8 mouse cellular contexts compared by ENCODE assay signal in the genomic region with DNA sequence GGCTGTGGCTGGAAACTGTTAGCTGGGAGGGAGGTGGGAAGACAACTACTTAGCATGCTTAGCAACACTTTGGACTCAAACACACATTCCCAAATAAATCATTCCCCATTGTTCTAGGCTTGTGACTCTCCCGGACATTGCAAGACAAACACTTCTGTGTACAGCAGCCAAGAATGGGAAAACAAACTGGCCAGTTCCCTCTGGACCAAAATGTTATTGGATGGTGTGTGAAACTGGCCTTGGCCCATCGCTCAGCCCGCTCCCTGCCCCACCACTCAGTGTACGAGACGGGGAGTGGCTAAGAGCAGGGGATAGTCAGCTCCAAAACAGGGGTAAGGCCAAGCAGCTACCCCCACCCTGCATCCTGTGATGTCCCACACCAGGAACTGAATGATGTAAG. TPM values are rescaled to one million over a fixed set of nuclear protein-coding genes. Genes with fewer than 3 reads are reported as not detected.
DNase-seq lines count a peak whose midpoint lies in the region; ATAC-seq and TF ChIP-seq lines count a peak whose summit lies in the region.

No protein-coding gene starts in this region.

- no peaks in the 10 kb centered on the region for H3K4me1 ChIP-seq in forebrain, embryonic 14.5 days (ENCODE audit: control insufficient read depth, insufficient read depth, low read length)
- H3K4me1 ChIP-seq in forebrain, embryonic 10.5 days, result peaks cover 4% of the 10 kb centered on the region; the same call in 1 of the 2 replicates
- peaks cover 12% of the 10 kb centered on the region; the same call in 1 of the 2 replicates for H3K4me1 ChIP-seq in kidney, embryonic 15.5 days
- H3K4me1 ChIP-seq in lung, adult 2 months (ENCODE audit: control insufficient read depth, insufficient read depth, low read length), result peaks cover 2% of the 10 kb centered on the region; the same call in 1 of the 2 replicates

- H3K9me3 ChIP-seq in forebrain, embryonic 14.5 days (replicated peaks; ENCODE audit: control insufficient read depth, low read length), result no peaks in the 10 kb centered on the region
- H3K9me3 ChIP-seq in forebrain, embryonic 10.5 days, result no peaks in the 10 kb centered on the region
- H3K9me3 ChIP-seq in kidney, embryonic 15.5 days (replicated peaks), result peaks cover 7% of the 10 kb centered on the region; the same call in 1 of the 2 replicates

- no peak for ATAC-seq in forebrain, embryonic 14.5 days
- ATAC-seq in kidney, embryonic 15.5 days (replicated peaks; ENCODE audit: low FRiP score), result peak; percentile 52; the same call in 1 of the 2 replicates

- TF ChIP-seq CTCF in lung, adult 2 months (IDR thresholded peaks at IDR 0.05; ENCODE audit: insufficient read depth, low read length), result no peak

- H3K4me3 ChIP-seq in forebrain, embryonic 14.5 days (ENCODE audit: low read depth, low read length), result no peak overlapping the region
- H3K4me3 ChIP-seq in forebrain, embryonic 10.5 days, result no peak overlapping the region
- no peak overlapping the region for H3K4me3 ChIP-seq in kidney, embryonic 15.5 days (replicated peaks)
- H3K4me3 ChIP-seq in lung, adult 2 months (replicated peaks; ENCODE audit: extremely low read depth, low read depth, low read length), result no peak overlapping the region

- no peak overlapping the region for H3K9ac ChIP-seq in forebrain, embryonic 14.5 days (ENCODE audit: low read length)
- H3K9ac ChIP-seq in kidney, embryonic 15.5 days, result no peak overlapping the region

- no peak overlapping the region for H3K4me2 ChIP-seq in forebrain, embryonic 14.5 days (ENCODE audit: low read length)
- H3K4me2 ChIP-seq in kidney, embryonic 15.5 days, result no peak overlapping the region

- 64% methylated on average over 5 of the region's 5 CpGs for WGBS in forebrain, embryonic 14.5 days
- 87% methylated on average over 5 of the region's 5 CpGs for WGBS in forebrain, embryonic 10.5 days
- 54% methylated on average over 5 of the region's 5 CpGs for WGBS in kidney, embryonic 15.5 days
- 14% methylated on average over 5 of the region's 5 CpGs for WGBS in lung, adult 2 months

- peak; percentile 20 for DNase-seq in forebrain, embryonic 14.5 days (ENCODE audit: low spot score)
- DNase-seq in forebrain, embryonic 10.5 days (ENCODE audit: extremely low spot score, low spot score), result no peak
- peak; percentile 39 for DNase-seq in NIH3T3 (ENCODE audit: low read depth)
- DNase-seq in gastrocnemius, postnatal 10 days, result peak; percentile 29
- DNase-seq in lung, adult 2 months, result peak; percentile 59
- no peak for DNase-seq in spleen, postnatal 14 days (ENCODE audit: low spot score in 2 of 2)
- no peak for DNase-seq in retina, embryonic 14.5 days (ENCODE audit: low spot score)

- no peaks in the 10 kb centered on the region for H3K27me3 ChIP-seq in forebrain, embryonic 14.5 days (replicated peaks; ENCODE audit: control insufficient read depth, insufficient read depth, low read length)
- no peaks in the 10 kb centered on the region for H3K27me3 ChIP-seq in forebrain, embryonic 10.5 days (ENCODE audit: poor library complexity, severe bottlenecking)
- H3K27me3 ChIP-seq in kidney, embryonic 15.5 days, result no peaks in the 10 kb centered on the region

- no peak overlapping the region for H3K27ac ChIP-seq in forebrain, embryonic 14.5 days (ENCODE audit: low read depth, low read length)
- H3K27ac ChIP-seq in forebrain, embryonic 10.5 days, result no peak overlapping the region
- peak overlapping the region; percentile 57; the same call in 1 of the 2 replicates for H3K27ac ChIP-seq in kidney, embryonic 15.5 days

- H3K36me3 ChIP-seq in forebrain, embryonic 14.5 days (ENCODE audit: control insufficient read depth, insufficient read depth, low read length), result no peaks in the 10 kb centered on the region
- H3K36me3 ChIP-seq in forebrain, embryonic 10.5 days (replicated peaks), result no peaks in the 10 kb centered on the region
- no peaks in the 10 kb centered on the region for H3K36me3 ChIP-seq in kidney, embryonic 15.5 days

- no peak for TF ChIP-seq POLR2A in lung, adult 2 months (IDR thresholded peaks at IDR 0.05; ENCODE audit: borderline replicate concordance, extremely low read depth, low read depth, low read length)

RNA-seq across cellular contexts. Expression of gene Bdkrb2, which starts 36.2 kb away (rescaled TPM):
- 0.23 TPM in 2 replicates for polyA plus RNA-seq in forebrain, embryonic 14.5 days (2014; fragmentation: Nextera tagmentation; extraction: Ambion mirVana)
- polyA plus RNA-seq in forebrain, embryonic 10.5 days (2016; fragmentation: Nextera tagmentation; extraction: Ambion mirVana), result 0.25 and 0.42 TPM in 2 replicates
- 1 to 10 TPM; 1.2 to 1.5 TPM for total RNA-seq in gastrocnemius, postnatal 10 days (2021)
- polyA plus RNA-seq in kidney, embryonic 15.5 days (2015; fragmentation: Nextera tagmentation; extraction: Ambion mirVana), result 1.1 and 1.6 TPM in 2 replicates
- polyA plus RNA-seq in lung, adult 2 months (2012; rRNA removed), result 3.7 and 4.8 TPM in 2 replicates

Comparison
In these comparisons a context has a peak if more than half of its experiments do, and no peak if none do; other contexts are left out.
1. DNase-seq: peak in forebrain, embryonic 14.5 days (single experiment), NIH3T3 (single experiment), gastrocnemius, postnatal 10 days (single experiment) and lung, adult 2 months (single experiment); none in forebrain, embryonic 10.5 days (single experiment), spleen, postnatal 14 days (0 of 2) and retina, embryonic 14.5 days (single experiment).